Mouse (Mus musculus): ENCODE results near the gene Olfr1508.
A peak's percentile ranks its signal among the peaks of the same experiment; 100 is the strongest.
"Not testable (repeated sequence)": the region's sequence is repeated elsewhere in the genome, so short reads cannot be mapped to it uniquely, and the experiment has no call there.

Gene Olfr1508

GRCm38 (mm10) chr14:52467395-52467794 is at the start of gene Olfr1508:
TSS of gene Olfr1508 (minus strand) at chr14:52467495.
- no peak for DNase-seq (ENCODE audit: low read depth, low spot score)

- peak; percentile 2 for DNase-seq (ENCODE audit: low read depth, low spot score)
Observed at GRCm38 (mm10) chr14:52495516-52495915, 28.2 kb upstream of the Olfr1508 start, which contains the start of gene Olfr1507. TSS of gene Olfr1507 (minus strand) at chr14:52495749.

- no peak for DNase-seq (ENCODE audit: low read depth, low spot score)
Observed at GRCm38 (mm10) chr14:52465738-52466137, 1.6 kb downstream of the Olfr1508 start.

GRCm38 (mm10) chr14:52461928-52462327 is 5.4 kb downstream of the Olfr1508 start:
- no peak for DNase-seq (ENCODE audit: low read depth, low spot score)

GRCm38 (mm10) chr14:52451138-52451537 is 16.2 kb downstream of the Olfr1508 start:
- no peak for DNase-seq (ENCODE audit: low read depth, low spot score)

GRCm38 (mm10) chr14:52442690-52443089 is 24.6 kb downstream of the Olfr1508 start, which contains the start of gene Olfr1509:
TSS of gene Olfr1509 (plus strand) at chr14:52442990.
- no peak for DNase-seq (ENCODE audit: low read depth, low spot score)

- DNase-seq (ENCODE audit: low read depth, low spot score) = no peak
Observed at GRCm38 (mm10) chr14:52427686-52428085, 39.6 kb downstream of the Olfr1508 start.

GRCm38 (mm10) chr14:52414273-52414672 is 53.0 kb downstream of the Olfr1508 start, which contains the start of gene Olfr1510:
TSS of gene Olfr1510 (minus strand) at chr14:52414373.
- DNase-seq (ENCODE audit: low read depth, low spot score) = no peak

- not testable (repeated sequence) for DNase-seq (ENCODE audit: low read depth, low spot score)
Observed at GRCm38 (mm10) chr14:52410142-52410919, 57.0 kb downstream of the Olfr1508 start.
